Mouse (Mus musculus): ENCODE data around the gene Pnma5. TPM values are rescaled to one million over a fixed set of nuclear protein-coding genes. Genes with fewer than 3 reads are reported as not detected.

The Pnma5 gene
- total and polyA plus RNA-seq, 3 experiments = not detected

- no peak overlapping the region for H3K9ac ChIP-seq (ENCODE audit: low read depth, low read length)
- intact Hi-C loops (cut with DNase I) = no loop called here
- no peak overlapping the region for H3K27ac ChIP-seq
- no peak for DNase-seq
- no peaks in the 10 kb centered on the region for H3K79me2 ChIP-seq (replicated peaks; ENCODE audit: control insufficient read depth, insufficient read depth, low read length)
- no peak for TF ChIP-seq POLR2A (IDR thresholded peaks at IDR 0.05; ENCODE audit: insufficient read depth, low read depth, low read length)
- no peak for TF ChIP-seq CTCF (IDR thresholded peaks at IDR 0.05)
- H3K36me3 ChIP-seq (ENCODE audit: control insufficient read depth, insufficient read depth, low read length) = no peaks in the 10 kb centered on the region
- 38% methylated on average over 5 of the region's 5 CpGs for WGBS
- H3K4me3 ChIP-seq = no peak overlapping the region
- no peaks in the 10 kb centered on the region for H3K27me3 ChIP-seq (ENCODE audit: control insufficient read depth, insufficient read depth, low read length)
- no peaks in the 10 kb centered on the region for H3K4me1 ChIP-seq (ENCODE audit: control insufficient read depth, insufficient read depth, low read length)
Observed at GRCm38 (mm10) chrX:73062323-73062722, 25.4 kb upstream of the Pnma5 start.

GRCm38 (mm10) chrX:73061528-73061927 lies 24.6 kb upstream of the Pnma5 start:
- no peak for TF ChIP-seq CTCF (IDR thresholded peaks at IDR 0.05)
- no peak for TF ChIP-seq POLR2A (IDR thresholded peaks at IDR 0.05; ENCODE audit: insufficient read depth, low read depth, low read length)
- TF ChIP-seq EP300 (IDR thresholded peaks at IDR 0.05; ENCODE audit: insufficient read depth, low read depth, low read length) = no peak
- Histone ChIP-seq H3K79me2 (replicated peaks; ENCODE audit: control insufficient read depth, insufficient read depth, low read length) (no peaks in the 10 kb centered on the region), H3K4me3 (no peak overlapping the region), H3K27me3 (ENCODE audit: control insufficient read depth, insufficient read depth, low read length) (no peaks in the 10 kb centered on the region), H3K4me1 (ENCODE audit: control insufficient read depth, insufficient read depth, low read length) (no peaks in the 10 kb centered on the region), H3K36me3 (ENCODE audit: control insufficient read depth, insufficient read depth, low read length) (no peaks in the 10 kb centered on the region), H3K27ac (no peak overlapping the region), H3K9ac (ENCODE audit: low read depth, low read length) (no peak overlapping the region)
- WGBS = 79% methylated on average over 1 of the region's 1 CpGs
- no peak for DNase-seq
- intact Hi-C loops (cut with DNase I) = no loop called here

- 14% methylated on average over 14 of the region's 14 CpGs for WGBS
- Histone ChIP-seq H3K9ac (ENCODE audit: low read depth, low read length) (no peak overlapping the region), H3K4me1 (ENCODE audit: control insufficient read depth, insufficient read depth, low read length) (no peaks in the 10 kb centered on the region), H3K4me3 (peak overlapping the region; percentile 5; the same call in 1 of the 2 replicates), H3K27ac (no peak overlapping the region), H3K79me2 (replicated peaks; ENCODE audit: control insufficient read depth, insufficient read depth, low read length) (no peaks in the 10 kb centered on the region), H3K36me3 (ENCODE audit: control insufficient read depth, insufficient read depth, low read length) (no peaks in the 10 kb centered on the region), H3K27me3 (ENCODE audit: control insufficient read depth, insufficient read depth, low read length) (no peaks in the 10 kb centered on the region)
- intact Hi-C loops (cut with DNase I) = loop anchor here (2.0 to 10.0 kb wide), 3 partner anchors 603 to 1361 kb away; no protein-coding TSS in a partner anchor
- peak; percentile 99 for TF ChIP-seq EP300 (IDR thresholded peaks at IDR 0.05; ENCODE audit: insufficient read depth, low read depth, low read length)
- no peak for TF ChIP-seq POLR2A (IDR thresholded peaks at IDR 0.05; ENCODE audit: insufficient read depth, low read depth, low read length)
- TF ChIP-seq CTCF (IDR thresholded peaks at IDR 0.05) = peak; percentile 96
- DNase-seq = peak; percentile 89 to 93
Observed at GRCm38 (mm10) chrX:73053860-73054563, 17.1 kb upstream of the Pnma5 start.

- H3K27ac ChIP-seq = no peak overlapping the region
- H3K27me3 ChIP-seq (ENCODE audit: control insufficient read depth, insufficient read depth, low read length) = no peaks in the 10 kb centered on the region
- DNase-seq = no peak
- no peak overlapping the region for H3K9ac ChIP-seq (ENCODE audit: low read depth, low read length)
- H3K79me2 ChIP-seq (replicated peaks; ENCODE audit: control insufficient read depth, insufficient read depth, low read length) = no peaks in the 10 kb centered on the region
- no peaks in the 10 kb centered on the region for H3K4me1 ChIP-seq (ENCODE audit: control insufficient read depth, insufficient read depth, low read length)
- H3K4me3 ChIP-seq = no peak overlapping the region
- TF ChIP-seq POLR2A (IDR thresholded peaks at IDR 0.05; ENCODE audit: insufficient read depth, low read depth, low read length) = no peak
- no peak for TF ChIP-seq CTCF (IDR thresholded peaks at IDR 0.05)
- no peak for TF ChIP-seq EP300 (IDR thresholded peaks at IDR 0.05; ENCODE audit: insufficient read depth, low read depth, low read length)
- no peaks in the 10 kb centered on the region for H3K36me3 ChIP-seq (ENCODE audit: control insufficient read depth, insufficient read depth, low read length)
- WGBS = 73% methylated on average over 12 of the region's 12 CpGs
- intact Hi-C loops (cut with DNase I) = no loop called here
Observed at GRCm38 (mm10) chrX:73039666-73040065, 2.8 kb upstream of the Pnma5 start.

GRCm38 (mm10) chrX:73038831-73039230 lies 1.9 kb upstream of the Pnma5 start:
- no peak for TF ChIP-seq POLR2A (IDR thresholded peaks at IDR 0.05; ENCODE audit: insufficient read depth, low read depth, low read length)
- no peak for TF ChIP-seq CTCF (IDR thresholded peaks at IDR 0.05)
- TF ChIP-seq EP300 (IDR thresholded peaks at IDR 0.05; ENCODE audit: insufficient read depth, low read depth, low read length) = no peak
- H3K36me3 ChIP-seq (ENCODE audit: control insufficient read depth, insufficient read depth, low read length) = no peaks in the 10 kb centered on the region
- no peaks in the 10 kb centered on the region for H3K79me2 ChIP-seq (replicated peaks; ENCODE audit: control insufficient read depth, insufficient read depth, low read length)
- no peaks in the 10 kb centered on the region for H3K4me1 ChIP-seq (ENCODE audit: control insufficient read depth, insufficient read depth, low read length)
- no peak overlapping the region for H3K4me3 ChIP-seq
- intact Hi-C loops (cut with DNase I) = no loop called here
- H3K27me3 ChIP-seq (ENCODE audit: control insufficient read depth, insufficient read depth, low read length) = no peaks in the 10 kb centered on the region
- no peak overlapping the region for H3K9ac ChIP-seq (ENCODE audit: low read depth, low read length)
- no peak overlapping the region for H3K27ac ChIP-seq
- no peak for DNase-seq
- WGBS = 85% methylated on average over 8 of the region's 8 CpGs

GRCm38 (mm10) chrX:73012846-73013245 lies 24.1 kb downstream of the Pnma5 start:
- H3K4me1 ChIP-seq (ENCODE audit: control insufficient read depth, insufficient read depth, low read length) = no peaks in the 10 kb centered on the region
- no peaks in the 10 kb centered on the region for H3K79me2 ChIP-seq (replicated peaks; ENCODE audit: control insufficient read depth, insufficient read depth, low read length)
- intact Hi-C loops (cut with DNase I) = no loop called here
- no peak overlapping the region for H3K27ac ChIP-seq
- no peak overlapping the region for H3K9ac ChIP-seq (ENCODE audit: low read depth, low read length)
- no peaks in the 10 kb centered on the region for H3K36me3 ChIP-seq (ENCODE audit: control insufficient read depth, insufficient read depth, low read length)
- no peak for DNase-seq
- no peak overlapping the region for H3K4me3 ChIP-seq
- H3K27me3 ChIP-seq (ENCODE audit: control insufficient read depth, insufficient read depth, low read length) = no peaks in the 10 kb centered on the region
- TF ChIP-seq CTCF (IDR thresholded peaks at IDR 0.05) = no peak
- no peak for TF ChIP-seq POLR2A (IDR thresholded peaks at IDR 0.05; ENCODE audit: insufficient read depth, low read depth, low read length)
- TF ChIP-seq EP300 (IDR thresholded peaks at IDR 0.05; ENCODE audit: insufficient read depth, low read depth, low read length) = no peak
- 69% methylated on average over 4 of the region's 4 CpGs for WGBS

Data from heart, adult 2 months (tissue).